Mouse (Mus musculus) megakaryocyte, adult 5-6 weeks (primary cell): ENCODE results near the gene Fam206a. TPM values are rescaled to one million over a fixed set of nuclear protein-coding genes. Genes with fewer than 3 reads are reported as not detected.

Experiments used
- ATAC-seq: 2 replicates; pipeline ENCODE4 v1.8.0; 2016; ENCODE audit warnings: mild to moderate bottlenecking, inconsistent platforms; ENCODE audit not compliant: poor library complexity, severe bottlenecking
- total RNA-seq, 2 experiments: library from RNA; stranded (forward) in 1 of 2; stranded (reverse) in 1 of 2; fragments of 153-499, 151-499 nt in 1 of 2; fragments of 221-1000, 200-1000 nt in 1 of 2; gene quantifications; 2 replicates each; pipeline versions ENCODE4 v1.2.3 to v1.2.4; 2015 to 2017

The Fam206a gene
- total RNA-seq, 2 experiments from 2014 or later: 6.6 to 18.9 TPM

- no peak for ATAC-seq
Measured at GRCm38 (mm10) chr4:56843963-56844362, 41.8 kb downstream of the Fam206a start.

GRCm38 (mm10) chr4:56844911-56845310, 42.8 kb downstream of the Fam206a start:
- ATAC-seq: no peak

GRCm38 (mm10) chr4:56845896-56846533, 43.9 kb downstream of the Fam206a start:
- no peak for ATAC-seq

GRCm38 (mm10) chr4:56847400-56847799, 45.3 kb downstream of the Fam206a start:
- ATAC-seq: no peak

GRCm38 (mm10) chr4:56848044-56848443, 45.9 kb downstream of the Fam206a start:
- ATAC-seq: no peak

GRCm38 (mm10) chr4:56850724-56851123, 48.6 kb downstream of the Fam206a start:
- no peak for ATAC-seq

GRCm38 (mm10) chr4:56855935-56856334, 53.8 kb downstream of the Fam206a start:
- no peak for ATAC-seq

GRCm38 (mm10) chr4:56856371-56856949, 54.3 kb downstream of the Fam206a start:
- ATAC-seq: no peak

GRCm38 (mm10) chr4:56858733-56859132, 56.6 kb downstream of the Fam206a start:
- ATAC-seq: no peak

Other genes with a start within 250 kb of the Fam206a start
- gene Gm26657, start 62.3 kb upstream of the Fam206a start, total RNA-seq (2015): not detected in 2 replicates
- not detected in 2 replicates for gene Gm26657, start 62.3 kb upstream of the Fam206a start, total RNA-seq (2017)
- 0.13 TPM in 1 of 2 replicates, not detected in the other for gene Actl7b, start 60.9 kb upstream of the Fam206a start, total RNA-seq (2015)
- gene Actl7b, start 60.9 kb upstream of the Fam206a start, total RNA-seq (2017): not detected in 2 replicates
- not detected in 2 replicates for gene Actl7a, start 58.9 kb upstream of the Fam206a start, total RNA-seq (2015)
- not detected in 2 replicates for gene Actl7a, start 58.9 kb upstream of the Fam206a start, total RNA-seq (2017)
- 34.6 and 35.3 TPM in 2 replicates for gene Elp1, start within 50 bp of the Fam206a start, total RNA-seq (2015)
- gene Elp1, start within 50 bp of the Fam206a start, total RNA-seq (2017): 31.2 and 33.0 TPM in 2 replicates
- 0.73 and 2.5 TPM in 2 replicates for gene Ctnnal1, start 62.8 kb downstream of the Fam206a start, total RNA-seq (2015)
- 1.7 and 1.9 TPM in 2 replicates for gene Ctnnal1, start 62.8 kb downstream of the Fam206a start, total RNA-seq (2017)
- gene Tmem245, start 145.1 kb downstream of the Fam206a start, total RNA-seq (2015): 10.1 and 10.9 TPM in 2 replicates
- gene Tmem245, start 145.1 kb downstream of the Fam206a start, total RNA-seq (2017): 4.6 and 10.0 TPM in 2 replicates
- gene Frrs1l, start 188.0 kb downstream of the Fam206a start, total RNA-seq (2015): not detected in 2 replicates
- not detected in 2 replicates for gene Frrs1l, start 188.0 kb downstream of the Fam206a start, total RNA-seq (2017)